Mouse (Mus musculus) 3T3-L1 (cell line): Measurements from ENCODE around the gene Pcdh15.

Experiments used
- DNase-seq: peaks from one replicate; pipeline ENCODE4 v3.0.0-alpha.2; 2015; ENCODE audit warnings: low read depth, low spot score

The Pcdh15 gene

DNA sequence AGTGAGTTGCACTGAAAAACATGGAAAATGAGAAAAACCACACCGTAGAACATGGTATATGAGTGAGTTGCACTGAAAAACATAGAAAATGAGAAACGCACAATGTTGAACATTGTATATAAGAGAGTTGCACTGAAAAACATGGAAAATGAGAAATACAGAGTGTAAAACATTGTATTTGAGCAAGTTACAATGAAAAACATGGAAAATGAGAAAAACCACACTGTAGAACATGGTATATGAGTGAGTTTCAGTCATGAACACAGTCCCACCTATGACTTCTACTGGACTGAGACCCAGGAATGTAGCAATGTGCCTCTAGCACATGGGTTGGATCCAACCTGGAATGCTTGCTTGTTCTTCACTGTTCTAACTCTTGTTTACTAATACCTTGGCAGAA lies 279.9 kb downstream of the Pcdh15 start:
- DNase-seq: no peak

DNA sequence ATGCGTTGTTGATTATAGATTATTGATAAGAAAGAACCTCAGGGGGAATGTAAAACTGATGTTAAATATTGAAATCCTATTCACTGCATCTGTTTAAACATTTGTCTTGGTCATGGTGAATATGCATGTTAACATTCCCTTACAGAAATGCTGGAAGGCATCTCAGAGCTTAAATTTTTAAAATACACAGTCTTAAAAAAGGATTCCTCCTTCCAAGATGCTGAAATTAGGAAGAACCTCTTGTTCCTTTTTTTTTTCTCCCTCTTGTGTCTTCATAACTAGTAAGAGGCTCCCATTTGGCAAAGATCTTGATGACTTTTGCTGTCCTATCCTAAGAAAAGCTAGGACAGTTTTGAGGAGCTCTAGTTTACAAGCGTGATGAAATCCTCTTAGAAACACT lies 284.9 kb downstream of the Pcdh15 start:
- no peak for DNase-seq

DNA sequence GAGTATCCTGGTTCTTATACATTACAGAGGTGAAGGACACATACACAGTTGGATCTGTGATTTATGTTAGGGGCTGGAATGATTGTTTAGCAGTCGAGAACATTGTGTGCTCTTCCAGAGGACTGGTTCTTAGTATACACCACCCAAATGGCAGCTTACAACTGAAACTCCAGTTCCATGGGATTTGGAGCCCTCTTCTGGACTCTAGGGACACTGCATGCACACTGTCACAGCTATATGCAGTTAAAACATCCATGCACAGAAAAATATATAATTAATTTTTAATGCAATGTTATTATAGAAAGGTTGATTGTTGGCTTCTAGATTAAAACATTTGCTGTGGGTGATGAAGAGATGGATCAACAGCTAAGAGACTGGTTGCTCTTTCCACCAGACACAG lies 301.3 kb downstream of the Pcdh15 start:
- DNase-seq: peak; percentile 18

DNA sequence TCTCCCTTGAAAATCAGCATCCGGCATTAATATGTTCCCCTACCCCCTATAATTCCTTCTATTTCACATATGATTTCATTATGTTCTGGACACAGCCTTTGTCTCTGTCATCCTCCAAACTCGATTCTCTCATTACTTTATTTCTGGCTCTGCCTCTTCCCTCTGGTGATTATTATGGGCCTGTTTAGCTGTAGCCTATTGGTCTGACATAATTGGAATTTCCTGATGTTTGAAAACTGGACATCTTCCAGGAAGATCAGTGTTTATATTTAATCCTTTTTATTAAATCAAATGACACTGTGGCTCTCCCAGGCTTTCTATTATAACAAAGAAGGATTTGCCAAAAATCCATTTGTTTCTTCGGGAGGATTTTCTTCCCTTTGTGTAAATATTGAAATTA lies 326.3 kb downstream of the Pcdh15 start:
- DNase-seq: no peak

DNA sequence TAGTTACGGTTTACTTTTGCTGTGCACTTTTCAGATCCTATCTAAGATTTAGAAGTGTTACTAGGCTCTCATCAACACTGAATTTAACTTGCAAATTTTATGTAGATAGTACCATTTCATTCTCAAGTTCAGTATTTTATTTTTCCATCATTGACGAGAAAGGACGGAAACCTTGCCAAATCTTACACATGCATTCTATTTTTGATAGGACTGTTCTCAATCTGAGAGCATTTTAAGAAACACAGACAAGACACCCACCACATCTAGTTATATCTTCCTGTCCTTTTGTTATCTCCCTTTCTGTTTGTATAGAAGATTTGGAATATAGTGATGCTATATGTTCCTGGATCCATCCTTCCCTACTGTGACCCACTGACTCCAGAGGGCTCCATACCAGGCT lies 332.2 kb downstream of the Pcdh15 start:
- no peak for DNase-seq

DNA sequence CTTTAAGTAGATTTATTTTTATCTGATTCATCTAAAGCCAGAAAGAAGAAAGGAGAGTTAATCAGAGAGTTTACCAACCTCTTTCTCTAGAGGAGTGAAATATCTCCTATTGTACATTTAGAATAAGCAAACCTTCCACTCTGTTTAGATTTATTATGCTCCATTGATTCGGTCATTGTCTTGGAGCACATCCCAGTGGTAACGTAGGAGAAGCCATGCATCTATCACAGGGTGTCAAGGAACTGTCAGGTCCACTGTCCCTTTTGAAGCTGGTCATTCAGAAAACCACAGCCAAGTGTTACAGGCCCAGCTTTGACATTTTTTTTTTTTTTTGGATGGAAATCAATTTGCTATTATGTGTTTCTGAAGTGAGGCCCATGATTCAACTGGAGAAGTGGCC lies 384.9 kb downstream of the Pcdh15 start:
- DNase-seq: no peak

DNA sequence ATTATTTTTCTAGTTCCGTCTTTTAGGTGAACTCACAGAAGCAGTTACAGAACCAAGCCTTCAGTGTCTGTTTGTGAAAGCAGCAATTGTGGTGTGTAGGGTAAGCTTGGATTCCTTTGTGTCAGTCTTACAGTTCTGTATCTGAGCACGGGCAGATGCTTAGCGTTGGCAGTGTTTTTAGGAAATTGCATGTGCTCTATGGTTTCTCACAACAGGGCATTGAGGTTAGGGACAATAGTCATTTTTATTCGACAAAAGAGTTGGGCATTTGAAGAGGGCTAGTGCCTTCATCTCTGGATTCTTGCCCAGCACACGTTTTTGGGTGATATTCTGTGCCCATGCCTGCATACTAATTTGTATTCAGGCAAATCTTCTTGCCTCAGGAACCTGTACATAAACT lies 392.5 kb downstream of the Pcdh15 start:
- DNase-seq: no peak

DNA sequence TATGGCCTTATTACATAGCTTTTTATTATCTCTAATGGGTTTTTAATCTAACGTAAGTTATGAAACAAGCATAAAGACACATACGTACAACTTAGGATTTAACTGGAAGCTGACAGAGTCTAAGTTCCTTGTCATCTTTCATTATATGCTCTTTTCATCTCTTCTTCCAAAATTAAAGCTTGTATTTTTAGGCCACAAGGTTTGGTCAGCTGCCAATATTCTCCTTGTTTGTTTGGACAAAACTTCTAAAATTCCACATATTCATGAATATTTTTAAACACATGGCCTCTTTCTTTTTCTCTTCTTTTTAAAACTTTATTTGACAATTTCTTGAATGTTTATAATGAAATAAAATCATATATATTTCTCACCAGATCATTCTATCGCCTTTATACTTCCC lies 415.7 kb downstream of the Pcdh15 start:
- DNase-seq: no peak

DNA sequence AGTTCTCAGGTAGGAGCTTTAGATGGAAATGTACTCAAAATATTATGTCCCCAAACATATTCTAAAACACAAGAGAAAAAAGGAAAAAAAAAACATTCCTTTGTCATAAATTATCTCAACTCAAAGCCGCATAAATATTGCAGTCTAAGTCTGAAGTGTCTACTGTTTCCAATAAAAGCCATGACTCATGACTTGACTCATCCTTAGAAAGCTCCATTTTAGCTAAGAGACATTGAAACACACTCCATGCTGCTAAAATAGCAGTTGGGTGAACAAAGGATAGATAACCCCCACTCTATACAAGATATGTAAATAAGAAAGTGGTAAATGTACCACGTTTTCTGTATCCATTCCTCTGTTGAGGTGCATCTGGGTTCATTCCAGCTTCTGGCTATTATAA lies 416.6 kb downstream of the Pcdh15 start:
- peak; percentile 29 for DNase-seq

DNA sequence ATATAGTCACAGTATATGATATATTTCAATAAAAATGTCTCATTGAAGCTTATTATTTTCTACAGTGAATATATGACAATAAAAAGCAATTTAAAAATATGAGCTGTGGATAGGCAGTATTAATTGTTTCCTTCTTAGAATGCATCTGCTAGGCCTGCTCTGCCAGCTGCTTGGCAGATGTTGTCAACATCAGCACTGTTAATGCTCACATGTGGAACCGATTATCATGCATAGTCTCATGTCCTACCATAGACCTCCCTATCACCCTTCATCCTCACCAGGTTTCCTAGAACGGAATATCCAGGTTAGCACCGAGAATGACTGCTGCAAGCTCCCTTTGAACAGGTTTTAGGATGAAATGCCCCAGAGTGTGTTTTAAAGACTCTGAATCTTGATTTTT lies 420.3 kb downstream of the Pcdh15 start:
- DNase-seq: no peak

DNA sequence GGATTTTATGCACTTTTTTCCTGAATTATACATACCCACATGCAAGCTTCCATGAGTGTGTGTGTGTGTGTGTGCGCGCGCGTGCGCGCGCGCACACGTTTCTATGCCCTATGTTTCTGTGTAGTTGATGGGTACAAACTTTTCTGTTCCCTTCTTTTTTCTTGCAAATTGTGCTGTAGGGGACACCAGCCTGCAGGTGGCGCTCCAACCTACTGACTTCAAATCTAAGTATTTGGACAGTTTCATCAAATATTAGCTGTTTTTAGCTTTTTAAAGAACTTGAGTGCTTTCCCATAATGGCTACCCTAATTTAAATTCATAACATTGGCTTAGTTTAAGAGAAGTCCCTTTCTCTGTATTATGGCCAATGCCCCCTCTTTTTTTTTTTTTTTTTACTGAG lies 453.7 kb downstream of the Pcdh15 start:
- peak; percentile 3 for DNase-seq

DNA sequence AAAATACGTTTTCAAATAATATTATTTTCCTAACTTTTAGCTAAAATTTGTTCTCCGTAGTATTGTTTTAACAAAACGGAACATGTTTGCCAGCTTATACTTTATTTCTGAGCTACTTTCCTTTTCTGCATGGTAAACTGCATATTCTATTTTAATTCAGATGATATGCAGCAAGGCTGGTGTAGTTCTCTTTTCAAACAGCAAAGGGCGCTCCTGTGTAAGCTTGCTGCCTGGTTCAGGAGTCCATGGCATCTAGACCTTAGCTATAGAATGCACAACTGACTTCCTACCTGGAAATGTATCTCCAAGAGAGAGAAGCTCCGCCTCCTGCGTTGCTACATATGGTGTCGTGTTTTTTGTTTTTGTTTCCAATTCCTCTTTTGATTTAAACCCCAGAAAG lies 465.1 kb downstream of the Pcdh15 start:
- DNase-seq: peak; percentile 2

DNA sequence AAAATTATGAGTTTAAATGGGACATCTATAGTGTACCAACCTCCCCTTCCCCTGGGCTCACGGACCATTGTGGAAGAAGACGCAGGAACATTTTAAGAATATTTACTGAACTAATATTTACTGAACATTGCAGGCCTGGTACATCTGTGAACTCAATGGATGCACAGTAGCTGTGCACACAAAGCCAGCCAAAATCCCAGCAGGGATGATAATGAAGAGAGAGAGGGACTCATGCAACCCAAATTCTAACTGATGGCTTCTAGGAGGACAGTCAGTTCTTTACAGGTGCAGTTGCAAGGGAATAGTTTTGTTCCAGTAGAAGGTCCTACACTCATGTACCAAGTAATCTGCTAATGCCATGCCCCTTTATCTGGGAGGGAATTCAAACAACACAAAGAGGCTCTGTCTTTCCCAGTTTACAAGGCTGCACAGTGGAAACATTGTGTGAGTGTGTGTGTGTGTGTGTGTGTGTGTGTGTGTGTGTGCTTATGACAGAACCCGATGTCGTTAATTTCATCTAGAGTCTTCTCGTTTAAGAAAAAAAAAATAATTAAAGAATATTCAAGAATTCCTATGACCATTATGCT lies 475.7 kb downstream of the Pcdh15 start:
- DNase-seq: no peak

DNA sequence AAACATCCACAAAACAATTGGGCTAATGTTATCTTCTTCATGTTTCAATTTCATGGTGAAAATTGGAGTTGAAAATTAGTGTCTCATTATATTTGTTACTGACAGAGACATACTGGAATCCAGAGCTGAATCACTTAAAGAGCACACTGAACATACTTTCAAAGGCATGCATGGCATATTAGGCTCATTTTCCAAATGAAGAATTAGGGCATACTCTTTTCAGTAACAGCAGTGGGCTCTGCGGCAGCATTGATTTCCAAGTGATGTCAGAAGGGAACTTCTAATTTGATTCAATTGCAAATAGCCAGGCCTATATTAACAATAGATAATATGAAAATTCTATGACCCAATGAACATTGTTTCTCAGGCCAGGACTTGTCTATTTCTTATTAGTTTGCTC lies 568.4 kb downstream of the Pcdh15 start:
- DNase-seq: no peak

DNA sequence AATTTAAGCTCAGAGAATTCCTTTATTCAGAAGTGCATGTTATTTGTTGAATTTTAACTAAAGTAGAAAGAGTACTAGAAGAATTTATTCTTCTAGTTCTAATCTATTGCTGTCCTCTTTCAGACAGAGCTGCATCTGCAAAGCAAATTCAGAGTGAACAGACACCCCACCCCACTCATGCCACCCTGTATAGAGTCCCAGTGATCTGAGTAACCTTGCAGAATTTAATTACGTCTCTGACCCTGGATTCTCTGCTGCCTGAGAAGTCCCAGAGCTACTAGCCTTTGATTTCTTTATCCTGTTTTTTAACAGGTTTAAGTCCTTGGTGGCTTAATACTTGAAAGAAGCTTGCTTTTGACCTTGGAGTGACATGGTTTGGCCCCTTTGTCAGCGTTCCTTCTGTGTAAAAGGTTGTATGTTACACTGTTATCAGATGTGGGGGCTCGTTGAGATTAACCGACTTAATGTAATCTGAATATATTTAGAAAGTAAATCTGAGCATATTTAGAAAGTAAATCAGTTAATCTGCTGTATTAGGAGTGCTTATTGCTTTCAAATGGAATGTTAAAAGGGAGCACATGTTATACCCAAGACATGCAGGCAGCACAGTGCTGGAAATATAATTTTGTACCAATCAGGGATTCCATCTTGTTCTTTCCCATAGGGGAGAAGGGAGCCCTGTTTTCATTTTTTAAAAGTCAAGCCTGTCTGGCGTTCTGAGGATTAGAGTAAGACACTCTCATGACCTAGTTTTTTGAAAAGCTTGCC lies 601.6 kb downstream of the Pcdh15 start:
- no peak for DNase-seq

DNA sequence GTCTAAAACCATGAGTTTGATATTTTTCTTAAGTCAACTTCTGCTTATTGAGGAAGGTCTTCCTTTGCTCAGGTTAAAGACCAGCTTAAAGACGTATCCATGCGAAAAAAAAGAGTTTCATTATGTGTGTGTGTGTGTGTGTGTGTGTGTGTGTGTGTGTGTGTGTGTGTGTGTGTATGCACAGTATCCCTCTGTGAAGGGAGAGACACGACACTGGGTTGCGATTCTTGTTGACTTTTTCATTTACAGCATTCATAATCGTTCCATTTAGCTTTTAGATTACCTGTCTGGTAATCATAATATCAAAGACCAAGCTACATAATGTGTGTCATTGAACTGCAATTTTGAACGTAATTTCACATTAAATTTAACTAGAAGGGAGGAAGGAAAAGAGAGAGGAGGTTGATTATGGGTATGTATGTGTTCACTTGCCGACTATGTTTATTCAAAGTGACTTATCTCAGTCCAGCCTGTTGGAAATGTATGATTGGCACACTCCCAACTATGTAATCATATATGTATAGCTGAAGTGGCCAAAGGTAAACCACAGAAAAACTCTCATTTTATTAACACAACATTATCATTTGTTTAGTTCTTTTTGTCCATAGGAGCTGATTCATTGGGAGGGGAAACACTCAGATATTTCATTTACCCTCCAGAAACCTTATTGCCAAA lies 626.6 kb downstream of the Pcdh15 start:
- no peak for DNase-seq

DNA sequence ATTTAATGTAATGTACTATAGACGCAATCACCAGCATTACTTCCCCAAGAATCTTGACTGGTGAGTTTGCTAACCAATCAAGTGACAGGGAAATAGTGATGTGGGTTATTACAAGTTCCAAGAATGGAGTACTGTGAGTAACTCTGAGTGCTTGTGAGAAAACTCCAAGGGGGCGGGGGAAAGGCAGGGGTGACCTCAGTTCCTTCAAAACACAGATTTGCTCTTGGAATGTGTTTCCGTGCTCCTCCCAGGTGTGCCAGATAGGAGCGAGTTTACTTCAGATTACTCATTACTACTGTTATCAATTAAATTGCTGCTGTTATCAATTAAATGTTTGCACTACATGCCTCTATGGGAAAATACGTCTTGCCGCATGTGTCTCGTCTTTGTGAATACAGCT lies 634.1 kb downstream of the Pcdh15 start:
- no peak for DNase-seq

DNA sequence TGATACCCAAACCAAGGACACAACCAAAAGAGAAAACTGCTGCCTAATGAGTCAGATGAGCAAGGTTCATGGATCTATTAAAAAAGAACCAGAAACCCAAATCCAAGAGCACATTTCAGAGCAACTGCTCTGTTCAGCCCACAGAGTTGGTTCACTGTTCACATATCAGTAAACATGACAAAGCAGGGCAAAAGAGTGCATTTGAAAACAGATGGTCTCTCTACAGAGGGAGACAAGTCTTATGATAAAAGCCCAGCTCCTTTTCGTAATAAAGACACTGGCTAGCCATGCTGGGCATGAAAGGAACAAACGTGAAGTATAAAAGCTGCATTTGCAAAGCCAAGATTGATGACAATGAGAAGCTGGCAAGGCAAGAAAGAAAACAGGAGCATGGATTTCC lies 649.9 kb downstream of the Pcdh15 start:
- DNase-seq: no peak

DNA sequence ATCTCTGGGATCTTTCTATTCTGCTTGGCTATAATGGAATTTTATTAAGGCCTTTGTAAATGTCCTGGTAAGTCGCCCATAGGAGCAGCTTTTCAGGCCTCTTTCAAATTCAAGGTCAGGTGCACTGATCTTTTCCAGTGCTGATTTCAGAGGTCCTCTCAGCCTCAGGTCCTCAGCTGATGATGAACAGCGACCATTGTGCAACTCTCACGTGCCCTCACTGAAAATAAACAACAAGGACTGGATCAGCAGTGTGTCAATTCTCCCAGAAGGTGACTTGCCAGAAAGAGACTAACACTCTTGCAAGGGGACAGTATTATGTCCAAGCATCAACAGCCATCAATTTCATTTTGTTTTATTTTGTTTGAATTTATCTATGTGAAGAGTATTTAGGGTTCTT lies 654.7 kb downstream of the Pcdh15 start:
- no peak for DNase-seq

DNA sequence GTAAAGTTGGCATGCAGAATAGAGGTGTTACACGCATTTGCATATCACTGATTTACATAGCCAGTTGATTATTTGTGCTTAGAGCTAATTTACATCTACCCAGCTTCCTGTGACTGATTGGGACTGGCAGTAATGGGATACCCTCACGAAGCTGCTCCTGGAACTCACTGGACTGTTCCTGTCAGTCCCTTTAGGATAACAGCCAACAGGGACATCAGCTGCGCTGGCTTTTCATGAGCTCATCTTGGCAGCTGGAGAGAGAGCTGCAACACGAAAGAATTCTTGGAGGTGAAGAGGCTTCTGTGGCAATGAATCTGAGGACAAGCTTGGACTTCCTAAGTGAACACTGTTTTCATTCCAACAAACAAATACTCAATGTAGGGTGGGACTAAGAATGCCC lies 683.8 kb downstream of the Pcdh15 start:
- no peak for DNase-seq

DNA sequence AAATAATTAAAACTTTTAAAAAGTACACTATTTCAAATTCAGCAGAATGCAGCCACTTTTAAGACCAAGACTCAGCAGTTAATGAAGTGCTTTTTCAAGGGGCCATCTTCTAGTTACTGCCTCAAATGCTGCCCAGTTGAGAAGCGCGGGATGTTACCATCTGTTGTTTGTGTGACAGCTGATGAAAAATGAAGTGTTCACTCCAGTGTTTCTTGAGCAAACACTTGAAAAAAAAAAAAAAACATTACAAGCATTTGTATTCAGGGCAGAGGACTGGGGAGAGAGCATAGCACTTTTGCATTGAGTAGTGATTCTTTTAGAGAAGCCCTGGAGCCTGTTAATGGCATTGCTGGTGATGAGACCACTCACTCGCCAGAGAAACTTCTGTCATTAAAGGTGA lies 689.0 kb downstream of the Pcdh15 start:
- DNase-seq: no peak

DNA sequence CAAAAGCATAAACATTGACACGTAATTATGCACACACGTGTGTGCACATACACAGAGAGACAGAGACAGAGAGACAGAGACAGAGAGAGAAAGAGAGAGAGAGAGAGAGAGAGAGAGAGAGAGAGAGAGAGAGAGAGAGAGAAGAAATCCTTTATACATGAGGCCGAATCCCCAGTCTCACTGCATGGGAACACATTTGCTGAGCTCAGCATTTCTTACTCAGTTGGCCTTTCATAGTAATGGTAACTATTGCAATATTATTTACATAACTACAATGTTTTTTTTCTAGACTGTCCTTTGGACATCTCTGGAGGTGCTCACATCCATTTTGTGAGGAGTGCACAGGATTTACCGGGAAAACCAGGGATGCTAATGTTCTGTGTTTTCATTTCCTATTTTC lies 705.9 kb downstream of the Pcdh15 start:
- no peak for DNase-seq

DNA sequence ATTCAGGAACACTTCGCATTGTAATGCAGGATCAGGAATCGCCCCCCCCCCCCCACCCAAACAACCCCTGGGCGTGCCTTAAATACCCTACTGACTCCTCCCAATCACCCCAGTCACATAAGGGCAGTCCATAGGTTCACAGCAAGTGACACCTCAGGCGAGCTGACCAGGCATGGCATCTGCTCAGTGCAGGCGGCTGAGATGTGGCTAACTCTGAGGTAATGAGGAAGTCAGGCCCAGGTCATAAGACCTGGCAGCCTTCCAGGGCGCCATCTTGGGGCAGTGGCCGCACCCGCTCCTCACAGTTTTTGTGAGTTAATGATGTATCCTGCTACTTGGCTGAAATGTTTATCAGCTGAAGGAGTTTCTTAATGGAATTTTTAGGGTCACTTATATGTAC lies 713.2 kb downstream of the Pcdh15 start:
- DNase-seq: no peak
